Mouse (Mus musculus) forebrain, embryonic 16.5 days (tissue): ENCODE measurements around the gene Gm20388. TPM values are rescaled to one million over a fixed set of nuclear protein-coding genes. Genes with fewer than 3 reads are reported as not detected.
"Not testable (repeated sequence)": the region's sequence is repeated elsewhere in the genome, so short reads cannot be mapped to it uniquely, and the experiment has no call there.

ENCODE experiments used
- ATAC-seq: fragments of 200-750 bp; cut with Nextera tagmentation; 2 replicates; pipeline ENCODE4 v1.8.0; 2017; ENCODE audit warnings: mild to moderate bottlenecking, moderate library complexity
- H3K27ac ChIP-seq: fragments of 300-500 bp; sonication (generic); 2 replicates; pipeline ENCODE4 v1.5.1; 2014; ENCODE audit warnings: low read length, control low read depth
- H3K27me3 ChIP-seq: fragments of 300-500 bp; sonication (generic); replicated peaks from 2 replicates; pipeline ENCODE4 v1.6.1; 2014; ENCODE audit warnings: low read length; ENCODE audit not compliant: control insufficient read depth, insufficient read depth
- H3K36me3 ChIP-seq: fragments of 300-500 bp; sonication (generic); 2 replicates; pipeline ENCODE4 v1.6.1; 2014; ENCODE audit not compliant: control insufficient read depth, insufficient read depth
- H3K4me1 ChIP-seq: fragments of 300-500 bp; sonication (generic); replicated peaks from 2 replicates; pipeline ENCODE4 v1.6.1; 2014; ENCODE audit warnings: low read length; ENCODE audit not compliant: control insufficient read depth, insufficient read depth
- H3K4me2 ChIP-seq: fragments of 300-500 bp; sonication (generic); 2 replicates; pipeline ENCODE4 v1.6.1; 2014; ENCODE audit warnings: mild to moderate bottlenecking, low read length, control low read depth
- H3K4me3 ChIP-seq: fragments of 300-500 bp; sonication (generic); replicated peaks from 2 replicates; pipeline ENCODE4 v1.5.1; 2014; ENCODE audit warnings: mild to moderate bottlenecking, low read length, control low read depth
- H3K9ac ChIP-seq: fragments of 300-500 bp; sonication (generic); replicated peaks from 2 replicates; pipeline ENCODE4 v1.6.1; 2014; ENCODE audit warnings: low read depth, low read length, control low read depth
- H3K9me3 ChIP-seq: fragments of 300-500 bp; sonication (generic); 2 replicates; pipeline ENCODE4 v1.6.1; 2016; ENCODE audit warnings: low read length; ENCODE audit not compliant: control insufficient read depth
- WGBS: fragments of 180-500 bp; shearing (Covaris S2); extraction: QIAGEN DNeasy Blood & Tissue Kit; methylation state at CpG from one replicate; pipeline ENCODE4 v1.1.7; 2014; 5-methylcytosine and 5-hydroxymethylcytosine counted together
- polyA plus RNA-seq: library from polyadenylated mRNA; unstranded; fragments of >200 nt; fragmentation: Nextera tagmentation; extraction: Ambion mirVana; gene quantifications from 2 replicates; pipeline ENCODE4 v1.2.1, GENCODE M21; 2015

Gm20388 gene
- polyA plus RNA-seq, 1 experiment from 2014 or later, result 4.7 TPM

GRCm38 (mm10) chr8:123805718-123806373, 3895.2 kb downstream of the Gm20388 start, which contains the start of gene Rab4a:
TSS of gene Rab4a (plus strand) at chr8:123805985.
- Histone ChIP-seq H3K4me3 (peak within 1 kb of the TSS; percentile 80), H3K9me3 (no peaks in the 10 kb centered on the region), H3K27me3 (no peaks in the 10 kb centered on the region), H3K4me1 (peaks cover 27% of the 10 kb centered on the region), H3K36me3 (no peaks in the 10 kb centered on the region), H3K4me2 (peak within 1 kb of the TSS; percentile 84), H3K9ac (peak within 1 kb of the TSS; percentile 87), H3K27ac (peak within 1 kb of the TSS; percentile 65)
- ATAC-seq, result peak; percentile 90
- WGBS, result under 1% methylated on average over 43 of the region's 48 CpGs

GRCm38 (mm10) chr8:123806374-123806935, 3895.8 kb downstream of the Gm20388 start:
- no peak; the same call in 1 of the 2 replicates for ATAC-seq
- H3K36me3 ChIP-seq, result no peaks in the 10 kb centered on the region
- WGBS, result under 1% methylated on average over 12 of the region's 12 CpGs

GRCm38 (mm10) chr8:123807024-123807431, 3896.4 kb downstream of the Gm20388 start:
- Histone ChIP-seq H3K4me1 (peaks cover 27% of the 10 kb centered on the region), H3K4me3 (peak overlapping the region; percentile 80), H3K36me3 (no peaks in the 10 kb centered on the region), H3K27ac (no peak overlapping the region), H3K27me3 (no peaks in the 10 kb centered on the region), H3K9ac (peak overlapping the region; percentile 87), H3K4me2 (peak overlapping the region; percentile 84), H3K9me3 (no peaks in the 10 kb centered on the region)
- WGBS, result 3% methylated on average over 14 of the region's 14 CpGs
- no peak for ATAC-seq

More at GRCm38 (mm10) chr8:123806374-123806935, 3895.8 kb downstream of the Gm20388 start:
- Histone ChIP-seq H3K4me1 (peaks cover 27% of the 10 kb centered on the region), H3K27ac (no peak overlapping the region; the same call in none of the 2 replicates), H3K9ac (peak overlapping the region; percentile 87), H3K9me3 (no peaks in the 10 kb centered on the region), H3K27me3 (no peaks in the 10 kb centered on the region), H3K4me3 (peak overlapping the region; percentile 80), H3K4me2 (peak overlapping the region; percentile 84)

- Histone ChIP-seq H3K4me3 (no peak overlapping the region), H3K27ac (no peak overlapping the region), H3K9me3 (no peaks in the 10 kb centered on the region), H3K4me1 (peaks cover 27% of the 10 kb centered on the region), H3K4me2 (peak overlapping the region; percentile 84), H3K9ac (no peak overlapping the region; the same call in 1 of the 2 replicates), H3K36me3 (no peaks in the 10 kb centered on the region), H3K27me3 (no peaks in the 10 kb centered on the region)
- no peak for ATAC-seq
- WGBS, result 67% methylated on average over 6 of the region's 6 CpGs
Measured at GRCm38 (mm10) chr8:123807852-123808573, 3897.4 kb downstream of the Gm20388 start.

GRCm38 (mm10) chr8:123808671-123809070, 3898.0 kb downstream of the Gm20388 start:
- H3K4me2 ChIP-seq, result no peak overlapping the region
- no peak overlapping the region for H3K9ac ChIP-seq
- no peaks in the 10 kb centered on the region for H3K36me3 ChIP-seq
- ATAC-seq, result no peak
- H3K9me3 ChIP-seq, result no peaks in the 10 kb centered on the region
- no peaks in the 10 kb centered on the region for H3K27me3 ChIP-seq
- H3K4me3 ChIP-seq, result no peak overlapping the region
- 72% methylated on average over 7 of the region's 7 CpGs for WGBS
- no peak overlapping the region for H3K27ac ChIP-seq
- H3K4me1 ChIP-seq, result peaks cover 27% of the 10 kb centered on the region

GRCm38 (mm10) chr8:123809342-123809741, 3898.7 kb downstream of the Gm20388 start:
- not testable (repeated sequence) for H3K36me3 ChIP-seq, H3K4me3 ChIP-seq, H3K9ac ChIP-seq, H3K9me3 ChIP-seq, H3K27ac ChIP-seq, H3K4me2 ChIP-seq, ATAC-seq, H3K27me3 ChIP-seq
- peaks cover 27% of the 10 kb centered on the region for H3K4me1 ChIP-seq
- WGBS, result 87% methylated on average over 4 of the region's 4 CpGs

- no peak overlapping the region for H3K4me3 ChIP-seq
- H3K4me2 ChIP-seq, result no peak overlapping the region
- H3K27ac ChIP-seq, result no peak overlapping the region
- H3K4me1 ChIP-seq, result peaks cover 11% of the 10 kb centered on the region
- no peak for ATAC-seq
- H3K36me3 ChIP-seq, result no peaks in the 10 kb centered on the region
- WGBS, result 87% methylated on average over 5 of the region's 5 CpGs
- no peaks in the 10 kb centered on the region for H3K9me3 ChIP-seq
- H3K9ac ChIP-seq, result no peak overlapping the region
- H3K27me3 ChIP-seq, result no peaks in the 10 kb centered on the region
Measured at GRCm38 (mm10) chr8:123812227-123812626, 3901.6 kb downstream of the Gm20388 start.

- 76% methylated on average over 16 of the region's 16 CpGs for WGBS
- H3K27ac ChIP-seq, result no peak overlapping the region
- H3K36me3 ChIP-seq, result no peaks in the 10 kb centered on the region
- H3K9ac ChIP-seq, result no peak overlapping the region
- no peaks in the 10 kb centered on the region for H3K27me3 ChIP-seq
- no peak overlapping the region for H3K4me3 ChIP-seq
- no peaks in the 10 kb centered on the region for H3K9me3 ChIP-seq
- H3K4me1 ChIP-seq, result no peaks in the 10 kb centered on the region; the same call in 1 of the 2 replicates
- H3K4me2 ChIP-seq, result no peak overlapping the region
- no peak for ATAC-seq
Measured at GRCm38 (mm10) chr8:123813173-123813891, 3902.7 kb downstream of the Gm20388 start.

GRCm38 (mm10) chr8:123813892-123814266, 3903.2 kb downstream of the Gm20388 start:
- 87% methylated on average over 4 of the region's 4 CpGs for WGBS
- Histone ChIP-seq H3K36me3 (no peaks in the 10 kb centered on the region), H3K9me3 (no peaks in the 10 kb centered on the region), H3K4me3 (no peak overlapping the region), H3K4me2 (no peak overlapping the region), H3K27ac (no peak overlapping the region), H3K9ac (no peak overlapping the region), H3K27me3 (no peaks in the 10 kb centered on the region), H3K4me1 (no peaks in the 10 kb centered on the region)
- no peak for ATAC-seq
